Mouse (Mus musculus) kidney, embryonic 15.5 days (tissue): Measurements from ENCODE around the gene Cby1. TPM values are rescaled to one million over a fixed set of nuclear protein-coding genes. Genes with fewer than 3 reads are reported as not detected.

Experiments used
- ATAC-seq: fragments of 200-750 bp; cut with Nextera tagmentation; replicated peaks from 2 replicates; pipeline ENCODE4 v1.8.0; 2017; ENCODE audit warnings: moderate TSS enrichment; ENCODE audit not compliant: low FRiP score
- H3K27ac ChIP-seq: fragments of 300-500 bp; sonication (generic); 2 replicates; pipeline ENCODE4 v1.5.1; 2015; ENCODE audit warnings: mild to moderate bottlenecking, inconsistent platforms
- H3K27me3 ChIP-seq: fragments of 300-500 bp; sonication (generic); 2 replicates; pipeline ENCODE4 v1.6.1; 2015; ENCODE audit warnings: inconsistent platforms
- H3K36me3 ChIP-seq: fragments of 300-500 bp; sonication (generic); 2 replicates; pipeline ENCODE4 v1.6.1; 2015; ENCODE audit warnings: inconsistent platforms
- H3K4me1 ChIP-seq: fragments of 300-500 bp; sonication (generic); 2 replicates; pipeline ENCODE4 v1.6.1; 2015; ENCODE audit warnings: inconsistent platforms
- H3K4me2 ChIP-seq: fragments of 300-500 bp; sonication (generic); 2 replicates; pipeline ENCODE4 v1.6.1; 2015; ENCODE audit warnings: moderate library complexity, mild to moderate bottlenecking, inconsistent platforms
- H3K4me3 ChIP-seq: fragments of 300-500 bp; sonication (generic); replicated peaks from 2 replicates; pipeline ENCODE4 v1.5.1; 2015; ENCODE audit warnings: mild to moderate bottlenecking, inconsistent platforms
- H3K9ac ChIP-seq: fragments of 300-500 bp; sonication (generic); 2 replicates; pipeline ENCODE4 v1.6.1; 2015; ENCODE audit warnings: mild to moderate bottlenecking, inconsistent platforms
- H3K9me3 ChIP-seq: fragments of 300-500 bp; sonication (generic); replicated peaks from 2 replicates; pipeline ENCODE4 v1.6.1; 2016; ENCODE audit warnings: inconsistent platforms
- WGBS: fragments of 180-500 bp; shearing (Covaris S2); methylation state at CpG from one replicate; pipeline ENCODE4 v1.1.7; 2015; ENCODE audit warnings: mixed read lengths; 5-methylcytosine and 5-hydroxymethylcytosine counted together
- polyA plus RNA-seq: library from polyadenylated mRNA; unstranded; fragments of >200 nt; fragmentation: Nextera tagmentation; extraction: Ambion mirVana; gene quantifications from 2 replicates; pipeline ENCODE4 v1.2.1, GENCODE M21; 2015

Gene Cby1
- polyA plus RNA-seq, 1 experiment from 2014 or later: 56.6 TPM

DNA sequence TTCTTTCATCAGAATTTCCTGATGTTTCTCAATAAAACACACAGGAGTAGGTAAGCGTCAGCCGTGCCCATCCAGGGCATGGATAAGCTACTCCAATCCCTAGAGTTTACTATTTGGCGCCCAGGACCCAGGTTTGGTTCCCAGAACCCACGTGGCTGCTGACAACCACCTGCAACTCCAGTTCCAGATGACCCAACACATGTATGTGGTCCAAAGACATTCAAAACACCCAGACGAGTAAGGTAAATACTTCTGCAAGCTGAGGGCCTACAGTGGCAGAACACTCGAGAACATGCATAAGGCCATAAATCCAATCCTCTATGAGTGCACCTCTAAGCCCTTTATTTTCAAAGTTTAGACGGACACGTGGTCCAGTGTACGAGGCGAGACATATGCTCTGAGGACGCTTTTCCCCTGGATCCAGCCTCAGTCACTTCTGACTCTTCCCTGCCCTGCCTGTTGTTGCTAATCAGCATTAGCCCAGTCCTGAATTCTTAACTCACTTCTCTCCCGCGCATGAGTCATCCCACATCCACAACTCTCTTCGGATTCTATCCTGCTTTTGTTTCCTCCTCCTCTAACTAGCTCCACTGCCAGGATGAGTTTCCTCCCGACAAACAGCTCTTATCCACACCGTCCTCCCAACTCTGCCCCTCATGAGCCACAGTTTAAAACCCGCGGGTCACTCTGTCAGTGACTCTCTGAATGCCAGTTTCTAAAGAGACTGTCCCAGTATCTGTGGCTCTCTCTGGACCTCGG is 24.9 kb downstream of the Cby1 start:
- peak overlapping the region; percentile 68 for H3K4me2 ChIP-seq
- peaks cover 4% of the 10 kb centered on the region for H3K36me3 ChIP-seq
- WGBS: 59% methylated on average over 19 of the region's 19 CpGs
- H3K4me3 ChIP-seq: peak overlapping the region; percentile 67
- H3K9me3 ChIP-seq: no peaks in the 10 kb centered on the region
- peaks cover 58% of the 10 kb centered on the region for H3K4me1 ChIP-seq
- H3K27me3 ChIP-seq: no peaks in the 10 kb centered on the region
- no peak overlapping the region for H3K27ac ChIP-seq
- H3K9ac ChIP-seq: peak overlapping the region; percentile 8; the same call in 1 of the 2 replicates
- no peak for ATAC-seq

DNA sequence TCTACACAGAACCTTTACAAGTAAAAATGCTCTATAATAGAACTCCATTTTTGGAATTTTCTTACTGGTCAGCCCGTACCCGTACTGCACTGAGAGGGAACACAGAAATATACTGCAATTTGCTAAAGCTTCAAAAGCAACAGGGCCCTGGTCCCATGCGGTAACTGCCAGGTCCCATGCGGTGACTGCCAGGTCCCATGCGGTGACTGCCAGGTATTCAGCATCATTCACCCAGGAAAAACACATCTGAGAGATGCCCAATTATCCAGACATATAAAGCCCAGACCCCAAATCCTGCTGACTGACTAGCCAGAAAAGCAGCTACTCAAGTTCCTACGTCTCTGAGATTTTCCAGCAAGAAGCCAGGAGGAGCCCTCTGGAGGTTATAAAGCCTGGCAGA is 25.6 kb downstream of the Cby1 start:
- 77% methylated on average over 6 of the region's 6 CpGs for WGBS
- Histone ChIP-seq H3K4me2 (peak overlapping the region; percentile 68), H3K9me3 (no peaks in the 10 kb centered on the region), H3K4me1 (peaks cover 63% of the 10 kb centered on the region), H3K9ac (peak overlapping the region; percentile 34; the same call in 1 of the 2 replicates), H3K27me3 (no peaks in the 10 kb centered on the region), H3K27ac (0 out of 2 replicates have a peak overlapping the region, but pooled peaks have one; percentile 29), H3K36me3 (peaks cover 2% of the 10 kb centered on the region), H3K4me3 (peak overlapping the region; percentile 67)
- ATAC-seq: no peak

DNA sequence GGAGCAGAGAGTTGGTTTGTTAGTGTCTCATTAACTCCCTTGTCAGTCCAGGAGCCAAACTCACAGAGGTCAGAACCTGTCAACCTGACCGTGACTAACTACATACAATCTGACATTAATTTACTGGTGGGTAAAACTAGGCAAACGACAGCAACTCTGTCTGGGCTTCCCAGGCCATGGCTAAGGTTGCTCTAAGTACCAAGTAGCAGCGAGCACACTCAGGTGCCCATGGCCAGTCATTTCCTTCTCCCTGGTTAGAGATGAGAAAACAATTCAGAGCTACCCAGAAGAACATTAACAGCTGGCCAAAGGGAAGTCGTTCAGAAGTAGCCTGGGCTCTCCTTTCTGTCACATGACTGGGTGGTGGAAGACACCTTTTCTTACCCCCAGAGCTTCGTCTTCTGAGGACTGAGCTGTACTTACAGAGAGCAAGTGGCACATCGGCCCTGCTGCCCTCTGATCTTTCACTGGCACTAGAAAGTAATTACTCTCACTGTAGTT is 26.2 kb downstream of the Cby1 start:
- Histone ChIP-seq H3K4me2 (peak overlapping the region; percentile 68), H3K27me3 (no peaks in the 10 kb centered on the region), H3K9me3 (no peaks in the 10 kb centered on the region), H3K4me3 (peak overlapping the region; percentile 67), H3K9ac (peak overlapping the region; percentile 34), H3K27ac (0 out of 2 replicates have a peak overlapping the region, but pooled peaks have one; percentile 29), H3K4me1 (peaks cover 68% of the 10 kb centered on the region), H3K36me3 (no peaks in the 10 kb centered on the region)
- ATAC-seq: no peak
- 12% methylated on average over 6 of the region's 6 CpGs for WGBS

DNA sequence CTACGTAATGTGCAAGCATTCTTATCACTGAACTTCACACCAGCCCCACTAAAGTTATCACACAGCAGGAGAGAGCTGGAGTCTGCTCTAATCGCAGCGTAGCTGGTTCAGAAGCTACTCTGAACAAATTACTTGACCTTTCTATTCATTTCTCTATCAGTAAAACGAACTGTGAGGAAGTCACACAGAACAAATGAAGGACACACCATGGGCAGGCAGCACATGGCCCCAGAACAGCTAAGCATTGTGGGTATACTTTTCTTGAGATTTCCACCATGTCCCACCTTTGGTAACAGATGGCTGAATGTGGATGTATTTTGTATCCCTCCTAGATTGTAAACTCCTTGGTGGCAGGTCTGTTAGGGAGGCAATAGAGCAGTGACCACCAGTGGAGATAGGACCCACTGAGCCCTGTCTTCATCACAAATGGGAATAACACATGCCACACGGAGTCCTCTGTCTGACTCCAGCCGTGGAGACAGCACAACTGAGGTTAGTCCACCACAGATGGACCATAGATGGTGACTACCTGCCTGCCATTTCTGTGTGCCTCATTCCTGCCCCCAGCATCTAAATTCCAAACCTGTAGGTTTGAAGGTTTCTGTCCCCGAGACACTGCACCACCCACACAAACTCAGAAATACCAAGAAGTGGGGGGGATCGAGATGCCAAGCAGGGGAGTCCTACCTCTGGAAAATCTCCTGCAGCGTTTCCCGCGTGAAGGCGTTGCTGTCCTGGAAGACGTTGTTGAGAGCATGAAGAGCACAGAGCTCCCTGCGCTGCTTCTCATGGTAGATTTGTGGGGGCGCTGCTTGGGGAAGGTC is 27.3 kb downstream of the Cby1 start:
- 14% methylated on average over 15 of the region's 15 CpGs for WGBS
- H3K27ac ChIP-seq: 0 out of 2 replicates have a peak overlapping the region, but pooled peaks have one; percentile 29
- no peaks in the 10 kb centered on the region for H3K27me3 ChIP-seq
- peak overlapping the region; percentile 67 for H3K4me3 ChIP-seq
- H3K36me3 ChIP-seq: no peaks in the 10 kb centered on the region
- peak overlapping the region; percentile 81 for H3K9ac ChIP-seq
- H3K4me1 ChIP-seq: peaks cover 66% of the 10 kb centered on the region
- ATAC-seq: no peak
- H3K9me3 ChIP-seq: no peaks in the 10 kb centered on the region
- peak overlapping the region; percentile 68 for H3K4me2 ChIP-seq

DNA sequence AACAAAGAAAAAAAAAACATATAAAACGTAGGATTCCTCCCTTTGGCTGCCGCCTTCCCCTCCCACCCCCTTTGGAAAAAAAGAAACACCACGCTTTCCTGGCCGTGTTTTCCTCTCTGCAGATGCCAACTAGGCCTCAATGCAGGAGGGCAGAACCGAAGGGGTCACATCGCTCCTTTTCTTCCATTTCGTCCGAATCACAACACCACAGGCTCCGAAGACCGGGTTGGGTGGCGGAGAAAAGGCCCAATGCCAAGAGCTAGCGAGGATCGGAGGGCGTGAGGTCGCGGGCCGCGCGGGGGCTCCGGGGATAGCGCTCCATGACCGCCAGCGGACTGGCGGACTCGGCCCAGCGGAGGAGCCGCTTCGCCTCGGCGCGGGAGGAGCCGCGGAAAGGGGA is 28.2 kb downstream of the Cby1 start:
- Histone ChIP-seq H3K9ac (peak overlapping the region; percentile 81), H3K4me2 (peak overlapping the region; percentile 68), H3K27me3 (no peaks in the 10 kb centered on the region), H3K4me1 (peaks cover 71% of the 10 kb centered on the region), H3K36me3 (no peaks in the 10 kb centered on the region), H3K9me3 (no peaks in the 10 kb centered on the region), H3K27ac (peak overlapping the region; percentile 99), H3K4me3 (peak overlapping the region; percentile 67)
- under 1% methylated on average over 32 of the region's 33 CpGs for WGBS
- no peak for ATAC-seq

DNA sequence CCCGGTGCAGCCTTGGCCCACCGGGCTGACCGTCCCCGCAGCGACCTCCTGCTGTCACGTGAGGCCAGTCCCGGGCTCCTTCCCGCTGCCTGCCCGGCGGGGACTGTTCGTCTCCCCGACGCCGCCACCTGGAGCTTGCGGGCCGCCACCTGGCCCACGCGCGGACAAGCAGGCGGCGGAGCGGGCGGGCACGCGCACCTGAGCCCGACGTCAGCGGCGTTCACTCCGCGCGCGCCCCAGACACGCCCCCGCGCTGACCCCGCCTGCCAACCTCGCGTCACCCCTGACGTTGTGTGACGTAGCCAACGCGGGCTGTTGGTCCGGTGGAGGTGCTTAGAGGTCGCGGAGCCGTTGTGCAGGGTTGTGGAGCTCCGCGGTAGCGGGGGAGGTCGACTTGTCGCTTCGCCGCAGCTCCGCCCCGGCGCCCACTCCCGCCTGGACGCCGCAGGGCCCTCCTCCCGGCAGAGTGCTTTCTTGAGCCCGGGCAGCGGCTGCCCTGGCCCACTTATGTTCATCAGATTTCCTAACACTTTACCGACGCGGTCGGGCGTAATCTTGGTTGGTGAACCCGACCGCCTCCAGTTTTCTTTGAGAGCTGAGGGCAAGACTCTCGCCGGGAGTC is 28.8 kb downstream of the Cby1 start, which contains the start of gene Josd1:
TSS of gene Josd1 (minus strand) at position 274 of the 622 bp plus-strand sequence.
- peak within 1 kb of the TSS; percentile 81 for H3K9ac ChIP-seq
- no peaks in the 10 kb centered on the region for H3K27me3 ChIP-seq
- H3K36me3 ChIP-seq: no peaks in the 10 kb centered on the region
- peak within 1 kb of the TSS; percentile 67 for H3K4me3 ChIP-seq
- ATAC-seq: peak; percentile 70
- H3K9me3 ChIP-seq: no peaks in the 10 kb centered on the region
- H3K27ac ChIP-seq: peak within 1 kb of the TSS; percentile 99
- peak within 1 kb of the TSS; percentile 68 for H3K4me2 ChIP-seq
- peaks cover 71% of the 10 kb centered on the region for H3K4me1 ChIP-seq
- WGBS: under 1% methylated on average over 72 of the region's 72 CpGs

DNA sequence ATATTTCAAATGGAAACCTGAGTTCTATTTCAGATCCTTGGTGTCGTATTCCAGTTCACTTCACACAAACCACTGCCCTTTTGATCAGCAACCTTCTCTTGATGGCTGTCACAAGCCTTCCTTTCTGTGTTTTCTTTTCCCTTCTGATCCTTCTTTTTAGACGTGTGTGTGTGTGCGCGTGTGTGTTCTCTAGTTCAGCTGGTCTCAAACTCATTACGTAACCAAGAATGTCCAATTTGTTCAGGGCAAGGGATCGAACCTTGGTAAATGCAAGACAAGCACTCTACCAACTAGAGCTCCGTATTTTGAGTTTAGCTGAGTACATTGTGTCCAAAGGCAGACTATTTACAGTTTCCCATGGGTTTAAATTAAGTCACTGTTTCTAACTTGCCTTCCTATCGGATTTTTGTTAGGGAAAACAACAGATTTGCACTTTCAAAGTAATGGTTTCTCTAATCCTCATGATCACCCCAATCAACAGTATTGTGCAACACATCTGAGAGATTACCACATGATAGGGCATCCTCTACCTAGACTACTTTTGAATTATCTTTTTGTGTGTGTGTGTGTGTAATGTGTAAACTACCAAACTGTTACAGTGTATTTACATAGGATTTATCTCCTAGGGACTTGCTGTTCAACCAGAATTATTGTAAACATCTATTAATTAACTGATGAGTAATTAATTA is 29.4 kb downstream of the Cby1 start:
- Histone ChIP-seq H3K4me1 (peaks cover 65% of the 10 kb centered on the region), H3K4me2 (peak overlapping the region; percentile 68), H3K9me3 (no peaks in the 10 kb centered on the region), H3K36me3 (no peaks in the 10 kb centered on the region), H3K9ac (peak overlapping the region; percentile 81), H3K4me3 (peak overlapping the region; percentile 67), H3K27me3 (no peaks in the 10 kb centered on the region), H3K27ac (peak overlapping the region; percentile 99)
- WGBS: 3% methylated on average over 8 of the region's 8 CpGs
- ATAC-seq: no peak

DNA sequence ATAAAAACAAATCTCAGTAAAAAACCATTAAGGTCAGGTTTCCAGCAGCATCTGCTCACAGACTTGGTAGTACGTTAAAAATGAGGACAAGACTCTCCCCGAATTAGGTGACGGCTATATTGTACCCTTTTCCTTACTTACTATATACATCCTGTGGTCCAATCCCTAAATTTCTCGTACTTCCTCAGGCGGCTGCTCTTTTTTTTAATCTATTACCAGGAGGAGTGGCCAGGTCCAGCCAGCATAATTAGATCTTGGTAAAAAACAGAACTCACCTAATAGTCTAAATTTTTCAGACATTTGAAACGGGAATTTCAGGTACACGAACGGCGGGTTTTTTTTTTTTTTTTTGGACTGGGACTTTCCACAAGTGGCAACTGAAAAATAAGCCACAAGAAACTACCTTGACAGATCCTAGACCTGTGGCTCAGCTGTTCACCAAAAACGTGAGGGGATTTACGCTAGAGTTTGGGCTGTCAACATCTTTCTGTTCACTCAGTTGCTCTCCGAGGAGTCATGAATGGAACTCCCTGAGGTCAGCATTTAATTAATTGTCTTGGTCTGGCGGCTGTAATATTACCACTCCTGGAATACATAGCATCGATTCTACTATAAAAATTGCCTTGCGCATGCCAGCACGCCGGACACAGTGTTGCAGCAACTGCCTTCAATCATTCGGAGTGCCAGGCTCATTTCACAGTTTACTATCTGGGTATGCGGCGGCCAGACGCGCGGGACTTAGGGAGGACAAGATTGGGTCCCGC is 30.8 kb downstream of the Cby1 start:
- Histone ChIP-seq H3K27me3 (no peaks in the 10 kb centered on the region), H3K9ac (peak overlapping the region; percentile 35; the same call in 1 of the 2 replicates), H3K36me3 (0 out of 2 replicates have a peak, but pooled peaks cover 3% of the 10 kb centered on the region), H3K4me3 (peak overlapping the region; percentile 92), H3K4me1 (peaks cover 50% of the 10 kb centered on the region), H3K4me2 (peak overlapping the region; percentile 97), H3K9me3 (no peaks in the 10 kb centered on the region), H3K27ac (peak overlapping the region; percentile 70; the same call in 1 of the 2 replicates)
- no peak for ATAC-seq
- 9% methylated on average over 24 of the region's 24 CpGs for WGBS

DNA sequence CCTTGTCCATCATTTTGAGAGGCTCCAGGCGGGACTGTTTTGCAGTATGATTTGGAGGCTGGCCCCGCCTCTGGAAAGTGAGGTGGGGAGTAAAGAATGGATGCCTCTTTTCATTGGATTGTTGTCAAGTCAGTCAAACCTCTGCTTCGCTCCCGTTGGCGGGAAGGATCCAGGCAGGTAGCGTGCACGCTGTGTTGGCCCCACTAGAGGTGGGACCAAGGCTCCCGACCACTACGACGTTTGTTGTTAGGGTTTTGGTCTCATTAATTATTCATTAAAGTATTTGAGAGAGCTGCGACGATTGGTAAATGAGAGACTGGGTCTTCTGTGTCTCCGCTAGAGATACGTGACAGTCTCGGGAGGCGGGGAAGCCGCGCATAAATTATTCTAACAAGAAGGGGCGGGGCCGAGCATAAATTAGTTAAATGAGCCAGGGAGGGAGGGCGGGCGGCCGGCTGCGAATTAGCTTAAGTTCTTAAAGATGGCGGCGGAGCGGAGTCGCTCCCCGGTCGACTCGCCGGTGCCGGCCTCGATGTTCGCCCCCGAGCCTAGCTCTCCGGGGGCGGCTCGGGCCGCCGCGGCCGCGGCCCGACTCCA is 31.5 kb downstream of the Cby1 start, which contains the start of gene Gtpbp1:
TSS of gene Gtpbp1 (plus strand) at position 420 of the 597 bp plus-strand sequence.
- no peaks in the 10 kb centered on the region for H3K27me3 ChIP-seq
- peak within 1 kb of the TSS; percentile 89 for H3K9ac ChIP-seq
- peak within 1 kb of the TSS; percentile 97 for H3K4me2 ChIP-seq
- no peaks in the 10 kb centered on the region for H3K9me3 ChIP-seq
- peaks cover 47% of the 10 kb centered on the region for H3K4me1 ChIP-seq
- peaks cover 9% of the 10 kb centered on the region; the same call in 1 of the 2 replicates for H3K36me3 ChIP-seq
- peak within 1 kb of the TSS; percentile 92 for H3K4me3 ChIP-seq
- H3K27ac ChIP-seq: peak within 1 kb of the TSS; percentile 85
- under 1% methylated on average over 45 of the region's 45 CpGs for WGBS
- peak; percentile 96 for ATAC-seq

DNA sequence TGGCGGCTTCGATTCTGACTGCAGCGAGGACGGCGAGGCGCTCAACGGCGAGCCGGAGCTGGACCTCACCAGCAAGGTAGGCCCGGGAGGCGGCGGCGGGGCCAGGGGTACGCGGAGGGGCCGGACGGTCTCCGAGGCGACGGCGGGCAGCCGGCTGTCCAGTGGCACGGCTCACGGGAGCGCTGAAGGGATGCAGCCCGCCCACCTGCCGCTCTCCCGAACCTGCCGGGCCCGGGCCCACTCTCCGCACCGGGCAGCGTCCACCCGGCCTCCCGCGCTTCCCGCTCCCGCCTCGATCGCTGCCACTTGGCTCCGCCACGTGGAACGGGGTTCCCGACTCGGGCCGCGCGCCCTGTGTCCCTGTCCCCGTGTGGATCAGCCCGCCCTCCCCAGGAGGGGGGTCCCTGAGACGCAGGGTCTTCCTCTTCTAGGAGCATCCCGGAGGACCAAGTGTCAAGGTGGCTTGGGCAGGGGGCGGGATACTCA is 32.1 kb downstream of the Cby1 start:
- under 1% methylated on average over 51 of the region's 53 CpGs for WGBS

More for the DNA sequence above, 32.1 kb downstream of the Cby1 start:
- peak overlapping the region; percentile 85 for H3K27ac ChIP-seq
- peak overlapping the region; percentile 89 for H3K9ac ChIP-seq
- H3K4me3 ChIP-seq: peak overlapping the region; percentile 92
- H3K27me3 ChIP-seq: no peaks in the 10 kb centered on the region
- H3K9me3 ChIP-seq: no peaks in the 10 kb centered on the region
- H3K4me2 ChIP-seq: peak overlapping the region; percentile 97
- peaks cover 10% of the 10 kb centered on the region; the same call in 1 of the 2 replicates for H3K36me3 ChIP-seq
- peaks cover 46% of the 10 kb centered on the region for H3K4me1 ChIP-seq
- ATAC-seq: peak; percentile 10
